Mouse (Mus musculus): ENCODE results near the gene Syngr4.
"Not testable (repeated sequence)": the region's sequence is repeated elsewhere in the genome, so short reads cannot be mapped to it uniquely, and the experiment has no call there.

Syngr4 gene

DNA sequence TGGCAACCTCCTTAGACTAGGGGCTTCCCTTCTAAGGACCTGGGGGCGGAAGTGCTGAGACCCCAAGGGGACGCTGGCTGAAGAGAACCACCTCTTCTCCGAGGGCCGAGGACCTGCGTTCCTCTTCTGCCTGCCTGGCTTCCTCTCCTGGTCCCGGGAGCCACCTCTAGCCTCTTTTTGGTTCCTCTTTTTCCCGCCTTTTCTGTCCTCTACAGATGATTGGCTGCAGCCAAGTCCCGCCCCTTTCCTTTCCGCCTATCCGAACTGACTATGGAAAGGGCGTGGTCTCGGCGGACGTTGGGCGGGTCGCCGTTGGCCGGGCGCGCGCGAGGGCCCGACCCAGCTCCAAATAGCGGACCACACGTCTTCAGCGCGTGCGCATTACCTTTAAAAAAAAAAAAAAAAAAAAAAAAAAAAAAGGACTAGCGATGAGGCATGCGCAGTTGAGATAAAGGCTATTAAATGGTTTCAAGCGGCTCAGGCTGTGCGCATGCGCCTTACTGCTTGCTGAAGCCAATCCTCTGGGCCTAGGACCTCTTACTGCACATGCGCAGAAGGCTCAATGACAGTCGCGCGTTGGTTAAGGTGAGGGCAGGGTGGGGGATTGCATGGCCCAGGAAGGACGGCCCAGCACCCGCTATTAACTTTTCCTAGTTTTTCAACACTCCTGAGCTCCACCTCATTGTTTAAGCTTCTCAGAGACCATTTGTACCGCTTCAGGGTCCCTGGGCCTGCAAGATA is at the start of gene Syngr4, which contains the start of gene Tmem143:
TSS of gene Syngr4 (minus strand) at position 198 of the 741 bp plus-strand sequence.
TSS of gene Tmem143 (plus strand) at position 425 of the 741 bp plus-strand sequence.
- peak; percentile 97 for DNase-seq

DNA sequence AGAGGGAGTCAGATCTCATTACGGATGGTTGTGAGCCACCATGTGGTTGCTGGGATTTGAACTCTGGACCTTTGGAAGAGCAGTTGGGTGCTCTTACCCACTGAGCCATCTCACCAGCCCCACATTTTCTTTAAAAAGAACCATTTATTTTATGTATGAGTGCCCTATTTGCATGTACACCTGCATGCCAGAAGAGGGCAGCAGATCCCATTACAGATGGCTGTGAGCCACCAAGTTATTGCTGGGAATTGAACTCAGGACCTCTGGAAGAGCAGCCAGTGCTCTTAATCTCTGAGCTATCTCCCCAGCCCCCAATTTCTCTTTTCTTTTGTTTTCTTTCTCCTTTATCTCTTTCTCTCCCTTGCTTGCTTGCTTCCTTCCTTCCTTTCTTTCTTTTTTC is 46.8 kb upstream of the Syngr4 start:
- DNase-seq = not testable (repeated sequence)

DNA sequence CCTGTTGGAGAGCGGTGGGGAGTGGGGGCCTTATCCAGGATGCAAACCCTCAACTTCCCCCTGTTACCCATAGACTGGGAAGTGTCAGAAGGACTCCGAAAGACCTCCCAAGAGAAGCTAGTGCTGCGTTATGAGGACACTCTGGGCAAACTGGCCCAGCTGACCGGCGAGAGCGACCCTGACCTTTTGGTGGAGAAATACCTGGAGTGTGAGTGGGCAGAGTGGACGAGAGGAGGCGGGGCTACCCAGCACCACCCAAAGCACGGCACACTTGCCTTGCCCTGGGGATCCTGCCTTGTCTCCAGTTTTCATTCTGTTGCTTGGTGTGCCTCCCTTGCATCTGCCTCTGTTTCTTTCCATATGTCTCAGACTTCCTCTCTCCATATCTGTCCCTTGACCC is 45.5 kb upstream of the Syngr4 start:
- DNase-seq = no peak

DNA sequence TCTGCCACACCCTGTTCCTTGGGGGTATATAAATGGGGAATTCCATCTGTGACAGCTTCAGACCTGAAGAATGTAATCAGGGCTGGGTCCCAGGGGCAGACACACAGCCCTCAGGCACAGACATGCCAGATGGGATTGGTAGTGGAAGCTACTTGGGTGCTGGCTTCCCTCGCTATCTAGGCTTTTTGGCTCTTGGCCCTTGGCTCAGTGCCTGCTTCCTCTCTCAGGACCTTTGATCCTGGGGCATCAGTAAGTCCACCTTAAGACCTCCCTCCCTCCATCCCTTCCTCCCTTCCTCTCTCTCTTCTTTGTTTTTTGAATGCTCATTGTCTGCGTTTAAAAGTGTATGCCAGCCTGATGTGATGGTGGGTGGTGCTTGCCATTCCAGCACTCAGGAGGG is 43.3 kb upstream of the Syngr4 start:
- DNase-seq = no peak

DNA sequence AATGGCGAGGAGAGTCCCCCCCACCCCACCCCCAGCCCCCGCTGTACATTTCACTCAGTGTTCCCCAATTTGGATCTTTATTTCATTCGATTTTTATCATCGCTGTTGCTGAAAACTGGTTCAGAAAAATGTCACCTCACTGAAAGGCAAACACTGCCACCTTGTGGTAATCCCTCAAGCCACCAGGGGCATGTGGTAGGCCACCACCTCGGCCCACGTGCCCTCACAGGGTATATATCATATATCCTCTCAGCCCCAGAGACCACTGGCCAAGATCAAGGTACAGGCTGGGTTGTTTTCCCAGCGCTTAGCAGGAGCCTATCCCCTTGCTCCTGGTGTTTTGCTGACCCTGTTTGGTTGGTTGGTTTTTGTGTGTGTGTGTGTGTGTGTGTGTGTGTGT is 38.6 kb upstream of the Syngr4 start:
- peak; percentile 44 for DNase-seq

DNA sequence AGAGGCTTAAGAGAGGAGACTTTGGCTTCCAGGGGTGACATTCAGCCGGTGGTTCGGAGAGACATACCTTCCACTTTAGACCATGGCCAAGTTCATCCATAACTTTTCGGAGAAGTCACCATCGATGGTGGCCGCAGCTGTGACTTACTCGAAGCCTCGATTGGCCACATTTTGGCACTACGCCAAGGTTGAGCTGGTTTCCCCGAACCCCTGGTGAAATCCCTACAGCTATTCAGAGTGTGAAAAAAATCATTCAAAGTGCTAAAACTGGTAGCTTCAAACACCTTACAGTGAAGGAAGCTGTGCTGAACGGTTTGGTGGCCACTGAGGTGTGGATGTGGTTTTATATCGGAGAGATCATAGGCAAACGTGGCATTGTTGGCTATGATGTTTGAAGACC is 37.3 kb upstream of the Syngr4 start:
- DNase-seq = not testable (repeated sequence)

DNA sequence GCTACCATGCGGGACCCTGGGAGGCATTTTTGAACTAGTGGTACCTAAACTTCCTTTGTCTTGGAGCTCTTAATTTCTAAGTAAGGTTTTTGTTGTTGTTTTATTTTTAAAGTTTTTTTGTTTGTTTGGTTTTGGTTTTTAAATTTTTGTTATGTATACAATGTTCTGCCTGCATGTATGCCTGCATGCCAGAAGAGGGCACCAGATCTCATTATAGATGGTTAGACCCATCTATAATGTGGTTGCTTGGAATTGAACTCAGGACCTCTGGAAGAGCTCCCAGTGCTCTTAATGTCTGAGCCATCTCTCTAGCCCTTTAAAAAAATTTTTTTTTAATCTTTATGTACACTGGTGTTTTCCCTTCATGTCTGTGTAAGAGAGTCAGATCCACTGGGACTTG is 33.2 kb upstream of the Syngr4 start:
- DNase-seq = no peak

DNA sequence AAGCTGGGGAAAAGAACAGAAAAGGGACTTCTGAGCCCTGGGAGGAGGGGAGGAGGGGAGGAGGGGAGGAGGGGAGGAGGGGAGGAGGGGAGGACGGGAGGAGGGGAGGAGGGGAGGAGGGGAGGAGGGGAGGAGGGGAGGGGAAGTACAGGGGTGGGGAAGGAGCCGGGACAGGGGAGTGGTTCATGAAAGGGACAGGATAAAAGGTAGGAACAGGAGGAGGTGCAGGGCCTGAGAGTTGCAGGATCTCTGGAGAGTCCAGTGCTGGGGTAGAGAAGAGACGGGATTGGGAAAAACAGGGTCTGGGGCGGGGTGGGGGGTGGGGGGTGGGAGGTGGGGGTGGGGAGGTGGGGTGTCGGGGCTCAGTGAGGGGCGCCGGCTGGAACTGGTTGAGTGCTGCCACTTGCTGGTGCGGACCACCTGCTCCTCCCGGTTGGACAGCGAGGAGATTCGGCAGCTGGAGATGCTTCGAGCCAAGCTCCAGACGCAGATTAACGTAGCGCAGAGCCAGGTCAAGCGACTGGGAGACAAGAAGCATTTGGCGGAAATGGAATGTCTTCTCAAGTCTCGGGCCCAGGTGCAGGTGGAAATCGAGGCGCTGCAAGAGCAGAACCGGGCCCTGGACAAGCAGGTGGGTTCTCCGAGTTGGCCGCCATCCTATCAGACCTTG is 32.2 kb upstream of the Syngr4 start:
- no peak for DNase-seq

DNA sequence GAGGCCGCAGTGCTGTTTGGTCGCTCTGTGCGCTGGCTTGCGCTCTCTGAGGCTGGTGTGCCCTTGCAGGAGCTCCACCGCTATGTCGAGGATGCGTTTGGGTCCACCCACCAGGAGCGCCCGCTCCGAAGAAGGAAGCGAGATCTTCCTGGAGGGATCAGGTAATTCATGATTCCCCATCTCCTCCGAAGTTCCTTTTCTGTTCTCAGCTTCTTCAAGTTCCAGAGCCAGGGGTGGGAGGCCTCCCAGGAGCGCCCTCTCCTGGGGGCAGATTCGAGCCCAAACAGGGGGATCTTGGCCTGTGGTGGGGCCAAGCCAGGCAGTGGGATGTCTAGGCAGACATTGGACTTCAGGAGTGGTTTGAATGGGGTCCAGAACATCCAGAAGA is 27.9 kb upstream of the Syngr4 start:
- DNase-seq = no peak

DNA sequence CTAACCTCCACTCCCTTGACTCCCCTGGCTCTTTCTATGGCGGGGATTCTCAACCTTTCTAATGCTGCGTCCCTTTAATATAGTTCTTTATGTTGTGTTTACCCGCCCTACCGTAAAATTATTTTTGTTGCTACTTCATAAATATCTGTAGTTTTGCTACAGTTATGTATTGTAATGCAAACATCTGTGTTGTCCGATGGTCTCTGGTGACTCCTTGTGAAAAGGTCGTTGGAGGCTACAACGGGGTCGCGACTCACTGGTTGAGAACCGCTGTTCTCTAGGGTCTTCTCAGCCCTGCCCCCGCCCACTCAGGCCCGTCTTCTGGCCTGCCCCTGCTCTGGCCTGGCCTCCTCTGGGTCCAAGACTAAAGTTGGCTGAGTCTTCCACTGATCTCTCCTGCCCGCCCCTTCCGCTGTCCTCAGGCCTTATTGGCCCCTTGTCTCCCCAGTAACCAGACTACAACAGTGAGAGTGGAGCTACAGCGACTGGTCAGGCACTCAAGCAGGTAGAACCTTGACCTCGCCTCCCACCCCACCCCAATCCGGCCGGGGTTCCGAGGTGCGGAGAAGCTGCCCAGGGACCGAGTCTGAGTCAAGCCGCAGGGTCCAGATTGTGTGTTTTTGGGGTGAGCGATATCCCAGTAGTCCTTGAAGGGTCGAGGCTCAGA is 27.4 kb upstream of the Syngr4 start, which contains the start of gene Ccdc114:
TSS of gene Ccdc114 (plus strand) at position 311 of the 667 bp plus-strand sequence.
- no peak for DNase-seq

DNA sequence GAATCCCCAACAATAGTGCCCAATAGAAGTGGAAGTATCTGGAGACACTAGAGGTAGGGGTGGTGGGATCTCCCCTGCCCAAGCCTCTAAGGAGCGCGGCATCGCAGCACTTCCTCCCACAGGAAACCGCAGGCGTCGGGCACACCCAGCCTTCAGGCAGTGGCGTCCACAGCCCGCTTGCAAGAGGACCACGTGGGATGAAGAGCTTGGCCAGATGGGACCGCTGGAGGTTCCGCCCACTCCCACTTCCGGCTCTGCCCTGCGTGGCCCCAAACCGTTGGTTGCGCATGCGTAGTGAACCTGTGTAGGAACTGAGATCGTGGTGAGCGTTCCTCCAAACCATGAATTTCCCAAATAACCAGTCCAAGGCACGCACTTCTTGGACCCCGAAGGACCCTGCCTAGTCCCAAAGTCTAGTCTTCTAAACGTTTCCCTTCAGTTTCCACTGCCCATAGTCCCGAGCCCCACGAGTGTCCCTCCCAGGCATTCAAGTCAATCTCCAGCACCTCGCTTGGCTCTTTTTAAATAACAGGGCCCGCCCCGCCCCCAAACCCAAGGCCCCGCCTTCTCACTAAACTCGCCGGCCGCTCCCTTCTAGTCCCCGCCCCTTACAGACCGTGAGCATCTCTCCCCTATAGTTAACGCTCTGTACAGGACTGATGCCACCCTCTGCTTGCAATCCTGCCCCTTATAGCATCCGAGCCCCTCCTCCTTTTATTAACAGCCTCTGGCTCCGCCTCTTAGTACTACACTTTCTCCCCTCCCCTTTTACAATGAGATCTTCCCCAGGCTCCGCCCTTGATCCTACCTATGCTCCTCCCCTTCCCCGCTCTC is 26.6 kb upstream of the Syngr4 start:
- DNase-seq = peak; percentile 95

DNA sequence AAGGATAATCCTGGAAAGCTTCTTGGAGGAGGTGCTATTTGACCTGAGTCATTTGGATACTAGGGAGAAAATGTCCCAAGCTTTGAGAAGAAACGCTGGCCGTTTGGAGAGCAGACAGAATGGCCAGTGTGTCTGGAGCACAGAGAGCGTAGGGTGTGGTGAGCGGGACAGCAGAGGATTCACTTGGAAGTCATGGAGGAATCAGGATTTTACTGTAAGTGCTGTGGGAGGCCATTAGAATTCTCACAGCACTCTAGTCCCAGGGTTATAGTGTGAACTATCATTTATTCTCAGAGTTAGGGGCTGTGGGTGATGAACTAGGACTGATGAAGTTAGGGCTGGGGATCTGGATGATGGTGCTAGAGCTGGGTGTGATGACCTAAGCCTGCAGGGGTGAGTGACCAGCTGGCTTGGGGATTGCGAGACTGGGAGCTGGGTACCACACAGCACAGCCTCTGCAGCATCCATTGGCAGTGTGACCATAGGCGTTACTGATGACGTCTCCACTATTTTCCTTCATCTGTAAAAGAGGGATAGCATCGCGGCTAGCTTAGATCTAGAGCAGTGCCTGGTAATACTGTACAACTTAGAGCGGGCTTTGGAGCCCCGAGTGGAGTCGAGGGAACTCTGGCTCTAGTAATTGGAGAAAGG is 25.6 kb upstream of the Syngr4 start:
- no peak for DNase-seq

DNA sequence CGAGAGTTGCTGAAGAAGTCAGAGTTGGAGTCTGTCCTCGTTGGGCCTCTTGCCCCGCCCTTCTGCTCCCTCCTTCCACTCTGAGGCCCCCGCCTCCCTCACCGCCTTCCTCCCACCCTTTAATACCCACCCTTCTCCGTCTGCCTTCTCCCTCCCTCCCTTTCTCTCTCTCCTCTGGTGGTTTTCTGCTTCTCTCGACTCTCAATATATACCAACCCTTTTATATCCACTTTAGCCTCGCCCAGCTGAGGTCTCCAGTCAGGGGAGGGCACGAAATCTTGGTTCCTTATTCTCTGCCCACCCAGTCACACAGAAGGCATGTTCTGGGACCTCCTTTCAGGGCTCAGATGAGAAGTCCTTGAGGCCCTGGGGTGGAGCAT is 24.7 kb upstream of the Syngr4 start, which contains the start of gene Emp3:
TSS of gene Emp3 (minus strand) at position 163 of the 380 bp plus-strand sequence.
- no peak for DNase-seq

DNA sequence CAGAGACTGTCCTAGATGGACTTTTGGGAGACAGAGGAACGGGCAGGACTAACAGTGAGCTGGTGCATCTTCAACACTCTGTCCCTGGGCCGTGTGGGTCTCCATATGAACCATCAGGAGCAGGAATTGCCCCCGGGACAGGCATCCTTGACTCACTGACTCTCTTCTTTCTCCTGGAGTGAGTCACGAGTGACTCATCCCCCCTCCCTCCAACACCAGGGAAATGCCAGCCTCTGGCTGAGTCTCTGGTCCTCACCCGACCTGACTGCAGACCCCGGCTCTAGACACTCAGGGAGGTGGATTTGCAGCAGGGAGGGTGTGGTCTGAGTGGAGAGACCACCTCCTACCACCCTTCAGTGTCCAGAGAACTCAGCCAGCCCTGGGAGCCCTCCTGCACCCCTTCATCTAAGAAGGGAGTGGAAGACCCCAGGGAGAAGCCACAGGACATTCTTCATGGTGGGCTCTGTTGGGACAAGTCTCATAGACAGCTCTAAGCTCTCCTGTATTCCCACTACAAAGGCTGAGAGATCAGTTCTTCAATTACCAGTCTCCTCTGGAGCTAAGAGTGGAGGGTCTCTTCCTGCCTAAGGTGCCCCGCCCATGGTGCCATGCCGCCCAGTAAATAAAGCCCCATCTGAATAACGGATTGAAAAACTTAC is 24.2 kb upstream of the Syngr4 start:
- peak; percentile 54 for DNase-seq

DNA sequence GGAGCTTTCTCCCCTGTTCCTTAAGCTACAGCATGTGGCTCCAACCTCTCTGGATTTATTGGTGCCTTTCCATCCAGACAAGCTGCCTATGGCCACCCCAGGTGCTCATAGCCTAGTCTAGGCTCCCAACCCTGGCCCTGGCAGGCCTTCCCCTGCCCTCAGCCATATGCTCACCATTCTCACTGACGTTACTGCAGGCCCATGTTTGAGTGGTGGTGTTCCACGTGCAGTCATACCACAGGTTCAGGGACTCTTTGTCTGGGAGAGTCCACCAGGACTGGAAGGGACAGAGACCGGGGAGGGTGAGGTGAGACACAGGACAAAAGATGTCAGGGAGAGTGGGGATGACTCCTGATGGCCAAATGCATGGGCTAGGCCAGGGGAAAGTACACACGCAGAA is 23.2 kb upstream of the Syngr4 start:
- DNase-seq = no peak

DNA sequence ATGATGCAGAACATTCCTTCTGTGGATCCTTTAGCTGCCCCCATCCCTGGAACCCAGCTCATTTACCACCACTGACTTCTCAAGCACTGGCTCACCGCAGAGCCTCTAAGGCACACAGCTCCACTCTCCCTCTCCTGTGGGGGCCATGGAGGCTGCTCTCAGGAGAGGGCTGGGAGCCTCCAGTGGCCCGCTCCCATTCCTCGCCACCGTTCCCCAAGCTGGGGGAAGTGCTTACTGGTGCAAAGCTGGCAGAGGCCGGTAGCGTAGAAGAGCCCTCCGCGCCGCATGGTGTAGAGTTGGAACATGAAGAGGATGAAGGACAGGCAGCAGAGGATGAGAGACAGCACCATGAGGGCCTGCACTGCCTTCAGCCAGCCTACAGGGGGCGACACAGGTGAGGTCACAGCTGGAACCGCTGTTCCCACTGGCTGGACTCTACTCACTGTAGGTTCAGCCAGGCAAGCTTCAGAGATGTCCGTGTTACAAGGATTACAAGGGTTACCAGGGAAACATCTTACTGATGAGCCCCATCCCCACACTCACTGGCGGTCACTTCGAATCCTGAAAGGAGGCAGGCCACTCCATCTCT is 22.7 kb upstream of the Syngr4 start:
- no peak for DNase-seq

DNA sequence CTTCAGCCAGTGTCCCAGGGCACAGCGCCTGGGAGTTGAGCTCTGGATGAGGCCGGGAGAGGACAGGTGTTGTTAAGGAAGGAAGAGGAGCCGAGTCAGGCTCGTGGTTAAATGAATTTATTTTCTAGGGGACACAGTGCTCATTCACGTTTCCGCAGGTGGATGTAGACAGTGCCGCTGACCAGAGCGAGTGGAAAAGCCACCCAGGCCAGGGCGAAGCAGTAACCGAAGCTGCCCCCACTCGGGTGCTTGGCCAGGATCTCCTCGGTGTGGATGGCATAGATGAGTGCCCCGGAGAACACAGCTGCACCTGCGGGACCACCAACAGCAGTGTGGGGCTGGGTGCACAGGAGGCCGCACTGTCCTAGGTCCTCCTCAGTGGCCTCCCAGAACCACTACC is 21.4 kb upstream of the Syngr4 start:
- no peak for DNase-seq

DNA sequence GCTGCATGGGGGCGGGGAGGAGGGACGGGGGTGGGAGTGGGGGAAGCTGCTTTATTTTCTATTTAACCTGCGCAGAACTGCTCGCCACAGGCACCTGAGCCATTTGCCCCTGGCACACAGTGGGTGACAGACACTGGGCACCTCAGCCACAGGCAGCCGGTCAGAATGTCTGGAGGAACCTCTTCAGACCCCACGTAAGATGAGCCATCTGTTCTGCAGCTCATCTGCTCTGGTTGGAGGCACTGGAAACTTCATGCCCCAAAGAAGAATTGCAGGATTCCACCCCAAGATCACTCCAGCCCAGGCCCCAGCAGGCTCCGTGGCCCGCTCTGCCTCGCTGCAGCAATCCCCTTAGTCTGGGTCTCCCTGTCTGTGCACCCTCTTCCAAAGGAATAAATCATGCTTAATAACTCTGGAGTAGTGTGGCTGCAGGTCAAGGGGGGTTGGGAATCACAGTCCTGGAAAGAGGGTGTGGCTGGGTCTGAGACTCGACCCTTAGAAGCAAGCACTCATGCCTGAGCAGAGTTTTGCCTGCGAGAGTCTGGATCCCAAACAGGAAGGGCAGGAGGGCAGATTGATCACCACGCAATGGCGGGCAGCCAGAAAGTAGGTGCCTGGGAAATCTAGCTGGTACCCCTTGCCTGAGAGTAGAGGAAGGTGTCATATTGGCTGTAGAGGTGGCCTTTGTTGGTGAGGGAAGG is 20.6 kb upstream of the Syngr4 start:
- no peak for DNase-seq

DNA sequence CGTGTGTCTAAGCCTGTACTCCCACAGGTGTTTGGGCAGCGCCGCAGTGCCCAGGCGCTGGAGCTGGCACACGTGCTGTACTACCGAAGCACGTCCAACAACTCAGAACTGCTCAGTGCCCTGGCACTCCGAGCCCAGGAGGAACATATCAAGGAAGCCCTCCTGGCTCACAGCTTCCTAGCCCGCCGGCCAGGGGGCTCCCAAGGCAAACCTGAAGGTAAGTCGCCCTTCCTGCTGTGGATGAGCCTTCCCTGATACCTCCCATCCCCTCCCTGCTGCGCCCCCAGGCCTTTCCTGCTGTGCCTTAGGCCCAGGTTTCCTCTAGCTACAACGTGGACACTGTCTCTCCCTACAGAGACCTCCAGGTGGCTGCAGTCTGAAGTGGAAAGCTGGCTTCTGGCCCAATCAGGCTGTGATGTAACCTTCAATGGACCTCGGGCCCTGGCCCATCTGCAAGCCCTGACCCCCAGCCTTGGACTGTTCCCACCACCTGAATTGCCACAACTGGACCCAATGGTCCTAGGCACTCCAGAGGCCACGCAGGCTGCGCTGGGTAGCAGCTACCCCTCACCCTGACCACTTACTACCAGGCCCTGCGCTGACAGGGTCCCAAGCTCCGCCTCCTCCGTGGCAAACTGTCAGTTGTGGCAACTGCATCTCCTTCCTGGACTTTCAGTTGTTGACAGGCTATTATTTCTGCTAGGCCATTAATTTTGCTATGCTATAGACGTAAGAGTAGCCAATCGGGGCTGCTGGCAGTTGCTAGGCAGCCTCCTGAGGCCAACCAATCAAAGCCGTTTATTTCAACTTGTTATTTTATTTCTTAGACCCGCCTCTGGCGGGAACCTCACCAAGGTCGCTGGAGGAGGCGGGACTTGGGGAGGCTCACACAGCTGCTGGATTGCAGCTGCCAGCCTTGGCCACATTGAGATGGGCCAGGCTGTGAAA is 19.8 kb upstream of the Syngr4 start:
- DNase-seq = peak; percentile 85

DNA sequence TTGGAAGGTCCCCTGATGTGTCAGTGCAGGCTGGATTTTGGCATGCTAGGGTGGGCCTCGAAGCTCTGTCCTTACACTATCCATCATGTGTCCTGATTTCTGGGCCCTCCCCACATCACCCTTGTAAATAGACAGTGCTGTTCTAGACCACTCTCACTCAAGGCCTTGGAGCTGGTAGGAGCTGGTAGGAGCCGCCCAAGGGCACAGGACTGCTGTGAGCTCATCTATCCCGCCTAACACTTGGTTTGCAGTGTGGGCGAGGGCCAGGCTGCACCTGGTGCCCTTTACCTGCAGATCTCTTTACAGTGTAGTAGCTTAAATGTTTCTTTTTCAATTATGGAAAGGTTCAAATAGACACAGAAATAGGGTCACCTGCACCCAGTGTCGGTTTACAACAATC is 18.5 kb upstream of the Syngr4 start:
- no peak for DNase-seq
